Mouse (Mus musculus) forelimb bud, embryonic 11.5 days (tissue): Measurements from ENCODE around the gene Rabep2.
"Not testable (repeated sequence)": the region's sequence is repeated elsewhere in the genome, so short reads cannot be mapped to it uniquely, and the experiment has no call there.

Experiments used
- DNase-seq: peaks from one replicate; pipeline ENCODE4 v3.0.0-alpha.2; 2012; ENCODE audit warnings: low read depth, low spot score

Rabep2 gene

GRCm38 (mm10) chr7:126464121-126464520 is 35.6 kb downstream of the Rabep2 start:
- DNase-seq, result no peak

GRCm38 (mm10) chr7:126464836-126465235 is 36.3 kb downstream of the Rabep2 start:
- DNase-seq, result no peak

- DNase-seq, result no peak
These were observed 36.9 kb downstream of the Rabep2 start for GRCm38 (mm10) chr7:126465246-126466030.

GRCm38 (mm10) chr7:126466116-126466515 is 37.6 kb downstream of the Rabep2 start:
- DNase-seq, result no peak

GRCm38 (mm10) chr7:126466707-126467106 is 38.1 kb downstream of the Rabep2 start:
- DNase-seq, result no peak

DNA sequence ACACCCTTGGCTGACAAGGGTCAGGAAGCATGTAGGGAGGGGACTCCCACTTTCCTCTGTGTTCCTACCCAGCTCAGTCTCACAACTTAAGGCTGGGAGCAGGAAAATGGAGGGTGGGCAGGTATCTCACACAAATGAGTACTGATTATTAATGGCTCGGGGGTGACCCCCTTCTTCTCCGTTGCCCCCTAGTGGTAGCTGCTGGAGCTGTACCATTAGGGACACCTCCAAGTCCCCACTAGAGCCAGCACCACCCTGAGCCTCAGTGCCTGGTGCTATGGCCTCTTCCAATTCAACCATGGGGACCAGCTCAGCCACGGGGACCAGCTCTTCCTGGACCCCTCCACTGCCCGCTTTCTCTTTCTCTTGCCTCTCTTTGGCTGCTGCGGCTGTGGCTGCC is 38.7 kb downstream of the Rabep2 start:
- DNase-seq, result no peak

- DNase-seq, result no peak
These were observed 39.5 kb downstream of the Rabep2 start for GRCm38 (mm10) chr7:126467834-126468627.

DNA sequence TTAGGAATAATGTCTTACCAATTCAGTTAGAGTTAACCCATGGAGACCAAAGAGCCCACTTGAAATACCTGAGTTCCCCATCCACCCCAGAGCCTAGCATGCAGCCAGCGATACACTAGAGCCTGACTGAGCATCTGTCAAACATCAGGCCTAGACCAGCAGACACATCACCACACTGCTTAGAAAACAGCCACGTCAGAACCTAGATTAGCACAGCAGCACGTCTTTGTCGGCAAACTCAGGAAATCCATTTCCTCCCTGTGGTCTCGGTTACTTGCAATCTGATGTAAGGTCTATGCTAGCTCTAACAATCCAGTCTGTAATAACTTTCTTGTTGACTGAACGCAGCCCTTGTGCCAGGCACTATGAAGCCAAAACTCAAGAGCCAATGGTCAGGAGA is 41.5 kb downstream of the Rabep2 start:
- DNase-seq, result no peak

DNA sequence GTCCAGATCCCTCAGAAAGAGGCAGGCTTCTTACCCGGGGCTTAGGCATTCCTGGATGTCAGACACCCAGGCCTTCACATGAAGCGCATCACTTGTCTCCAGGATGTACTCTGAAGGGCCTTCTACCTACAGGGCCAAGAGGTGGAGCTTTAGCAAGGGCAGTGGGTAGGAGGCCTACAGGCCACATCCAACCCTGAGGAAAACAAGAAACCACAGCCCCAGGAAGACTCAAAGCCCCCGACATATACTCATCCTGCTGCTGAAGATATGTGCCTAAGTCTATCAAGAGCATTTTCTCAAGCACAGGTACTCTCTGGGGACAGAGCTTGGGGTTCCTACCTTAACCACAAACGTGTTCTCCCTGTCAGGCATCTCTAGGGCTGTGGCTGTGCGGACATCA is 42.8 kb downstream of the Rabep2 start:
- no peak for DNase-seq

GRCm38 (mm10) chr7:126471853-126472252 is 43.3 kb downstream of the Rabep2 start:
- no peak for DNase-seq

DNA sequence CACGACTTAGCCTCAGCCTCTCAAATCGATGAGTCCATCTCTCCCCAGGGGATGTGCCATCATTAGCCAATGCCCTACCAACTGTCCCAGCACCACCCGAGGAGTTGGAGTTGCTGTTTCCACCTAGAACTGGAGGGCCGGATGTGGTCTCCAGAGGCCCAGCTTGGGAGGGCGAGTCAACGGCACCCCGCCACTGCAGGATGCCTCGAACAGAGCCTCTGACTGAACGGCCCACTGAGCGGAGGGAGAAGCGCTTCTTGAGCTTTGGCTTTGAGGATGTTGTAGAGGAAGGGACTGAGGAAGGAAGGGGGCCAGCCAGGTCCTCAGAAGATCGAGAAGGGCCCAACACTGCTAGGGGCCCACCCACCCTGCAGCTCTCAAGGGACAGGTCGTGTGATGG is 43.7 kb downstream of the Rabep2 start:
- no peak for DNase-seq

- no peak for DNase-seq
These were observed 44.2 kb downstream of the Rabep2 start for GRCm38 (mm10) chr7:126472713-126473112.

DNA sequence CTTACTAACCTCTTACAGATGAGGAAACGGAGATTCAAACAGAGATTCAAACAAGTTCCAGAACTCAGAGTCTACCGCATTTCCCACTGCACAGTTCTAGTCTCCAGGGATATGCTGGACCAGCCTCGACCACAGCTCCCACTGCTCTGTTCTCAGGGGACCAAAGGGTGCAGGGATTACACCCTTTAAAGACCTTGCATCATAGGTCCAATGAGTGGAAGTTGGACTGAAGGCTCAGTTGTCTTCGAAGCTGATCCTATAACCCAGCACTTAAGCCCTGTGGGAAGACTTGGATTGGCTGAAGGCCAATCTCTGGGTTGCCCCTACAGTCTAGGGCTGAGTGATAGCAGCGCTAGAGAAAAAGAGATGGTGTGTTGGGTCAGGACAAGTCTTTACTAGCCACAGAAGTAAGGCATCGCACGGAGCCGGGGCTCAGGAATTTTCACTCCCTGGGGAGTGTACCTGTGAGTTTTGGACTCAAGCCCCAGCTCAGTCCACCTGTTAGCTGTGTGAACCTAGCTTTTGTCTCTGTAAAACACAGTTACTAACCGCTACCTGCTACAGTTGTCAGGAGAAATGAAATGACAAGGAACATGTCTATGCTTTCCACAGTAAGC is 45.0 kb downstream of the Rabep2 start:
- no peak for DNase-seq

- no peak for DNase-seq
These were observed 46.0 kb downstream of the Rabep2 start for GRCm38 (mm10) chr7:126474486-126474955.

GRCm38 (mm10) chr7:126474993-126475581 is 46.5 kb downstream of the Rabep2 start, which contains the start of gene Sh2b1:
Gene Sh2b1, minus strand, starts transcription at chr7:126475424.
- DNase-seq, result peak; percentile 93

DNA sequence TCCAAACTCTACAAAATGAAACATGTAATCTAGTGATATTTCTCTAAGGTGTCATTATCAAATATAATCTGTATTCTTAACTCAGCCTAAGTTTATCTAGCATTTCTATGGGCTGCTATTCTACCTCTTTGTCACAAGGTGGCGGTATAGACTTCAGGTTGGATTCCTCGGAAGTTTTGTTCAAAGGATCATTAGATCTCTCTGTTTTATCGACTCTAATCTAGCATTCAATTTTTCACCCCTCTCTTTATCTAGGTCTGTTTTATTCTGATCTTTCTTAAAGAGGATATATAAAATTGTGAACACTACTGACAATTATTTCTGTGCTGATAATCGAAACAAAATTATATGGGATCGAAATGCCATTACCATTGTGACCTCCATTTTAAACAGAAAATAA is 53.1 kb downstream of the Rabep2 start:
- no peak for DNase-seq

DNA sequence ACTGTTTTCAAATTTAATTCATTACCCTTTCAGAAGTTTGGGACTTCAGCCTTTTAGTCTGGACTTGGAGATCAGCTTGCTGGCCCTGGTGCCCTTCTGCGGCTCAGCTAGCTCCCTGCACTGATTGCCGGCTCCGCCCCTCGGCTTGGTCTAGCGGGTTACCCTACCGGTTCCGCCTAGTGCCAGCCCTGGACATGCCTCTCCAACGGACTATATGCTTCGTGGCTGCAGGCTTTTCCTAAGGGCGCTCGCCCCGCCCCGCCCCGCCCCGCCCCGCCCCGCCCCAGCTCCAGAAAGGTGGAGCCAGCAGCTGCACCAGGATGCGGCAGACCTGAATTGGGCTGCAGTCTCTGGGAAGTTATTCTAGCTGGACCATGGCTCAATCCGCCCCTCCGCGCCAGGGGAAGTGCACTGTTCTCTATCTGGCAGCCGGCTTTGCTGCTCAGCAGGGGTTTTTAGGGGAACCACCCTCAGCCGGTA is 53.9 kb downstream of the Rabep2 start:
- peak; percentile 86 for DNase-seq

GRCm38 (mm10) chr7:126487052-126487483 is 58.5 kb downstream of the Rabep2 start, which contains the start of gene Tufm:
Gene Tufm, plus strand, starts transcription at chr7:126487361.
- DNase-seq, result peak; percentile 96

GRCm38 (mm10) chr7:126487617-126488385 is 59.2 kb downstream of the Rabep2 start:
- not testable (repeated sequence) for DNase-seq

- no peak for DNase-seq
These were observed 62.4 kb downstream of the Rabep2 start for GRCm38 (mm10) chr7:126491005-126491404.

GRCm38 (mm10) chr7:126491973-126492372 is 63.4 kb downstream of the Rabep2 start:
- no peak for DNase-seq
